Comparison of ENCODE assay signal across 8 mouse cellular contexts in the genomic region with DNA sequence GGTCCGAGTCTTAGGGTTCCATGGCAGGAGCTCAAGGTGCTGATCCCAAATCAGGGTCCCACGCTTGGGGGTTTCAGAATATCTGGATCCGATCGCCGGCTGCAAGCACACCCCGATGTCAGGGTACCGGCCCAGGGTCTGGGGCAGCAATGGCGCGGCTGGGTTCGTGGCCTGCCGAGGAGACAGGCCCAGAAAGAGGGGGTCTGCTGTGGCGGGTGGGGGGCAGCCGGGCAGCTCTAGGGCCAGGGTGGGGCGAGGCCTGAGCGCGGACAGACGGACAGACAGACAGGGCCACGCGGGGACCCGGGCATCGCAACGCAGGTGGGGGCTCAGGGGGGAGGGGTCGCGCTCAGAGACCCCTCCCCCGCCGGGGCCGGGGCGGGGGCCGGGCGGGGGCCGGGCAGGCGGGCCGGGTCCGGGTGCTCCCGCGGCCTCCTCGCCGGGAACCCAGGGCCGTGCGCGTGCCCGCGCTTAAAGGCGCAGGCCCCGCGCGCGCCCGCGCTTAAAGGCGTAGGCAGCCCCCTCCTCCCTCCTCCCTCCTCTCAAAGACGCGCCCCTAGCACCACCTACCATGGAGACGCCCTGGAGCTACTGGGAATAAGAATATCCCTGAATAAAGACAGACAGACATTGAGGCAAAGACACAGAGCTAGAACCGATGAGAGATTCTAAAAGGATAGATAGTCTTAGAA. TPM values are rescaled to one million over a fixed set of nuclear protein-coding genes. Genes with fewer than 3 reads are reported as not detected.
DNase-seq lines count a peak whose midpoint lies in the region; ATAC-seq and TF ChIP-seq lines count a peak whose summit lies in the region.

A gene (minus strand): TSS at position 121 of the 692 bp plus-strand sequence.

- peak within 1 kb of the TSS; percentile 65 for H3K9ac ChIP-seq in embryonic facial prominence, embryonic 15.5 days
- peak within 1 kb of the TSS; percentile 91 for H3K9ac ChIP-seq in hindbrain, embryonic 11.5 days (ENCODE audit: low read depth, low read length)
- peak within 1 kb of the TSS; percentile 83 for H3K9ac ChIP-seq in stomach, postnatal 0 days (ENCODE audit: low read length)

- TF ChIP-seq CTCF in left cerebral cortex, adult 2 months (IDR thresholded peaks at IDR 0.05) = no peak
- no peak for TF ChIP-seq CTCF in stomach, postnatal 0 days (IDR thresholded peaks at IDR 0.05; ENCODE audit: low read depth)

- ATAC-seq in embryonic facial prominence, embryonic 15.5 days (ENCODE audit: insufficient number of reproducible peaks, low FRiP score, low TSS enrichment, low read depth) = no peak; the same call in 1 of the 2 replicates
- peak; percentile 72; the same call in 1 of the 2 replicates for ATAC-seq in hindbrain, embryonic 11.5 days (ENCODE audit: low FRiP score)
- peak; percentile 16; the same call in 1 of the 2 replicates for ATAC-seq in stomach, postnatal 0 days (ENCODE audit: low FRiP score, low TSS enrichment)

- peak within 1 kb of the TSS; percentile 76 for H3K4me2 ChIP-seq in embryonic facial prominence, embryonic 15.5 days (replicated peaks)
- H3K4me2 ChIP-seq in hindbrain, embryonic 11.5 days (replicated peaks; ENCODE audit: low read depth, low read length) = peak within 1 kb of the TSS; percentile 86
- H3K4me2 ChIP-seq in stomach, postnatal 0 days (replicated peaks; ENCODE audit: low read depth) = peak within 1 kb of the TSS; percentile 84

- DNase-seq in MN1 (ENCODE audit: low spot score) = peak; percentile 69
- peak; percentile 51 to 76 for DNase-seq in adrenal gland, postnatal 36 days
- peak; percentile 96 for DNase-seq in hindbrain, embryonic 11.5 days (ENCODE audit: low spot score)
- peak; percentile 69 to 72 for DNase-seq in left cerebral cortex, adult 2 months (ENCODE audit: extremely low spot score in 1 of 2, low spot score in 2 of 2)
- peak; percentile 88 for DNase-seq in mesoderm, embryonic 11.5 days (ENCODE audit: low read depth, low spot score)
- DNase-seq in stomach, postnatal 0 days (ENCODE audit: low spot score) = peak; percentile 57
- no peak for DNase-seq in urinary bladder, adult 18-20 months (ENCODE audit: low spot score in 2 of 2)

- H3K9me3 ChIP-seq in embryonic facial prominence, embryonic 15.5 days (replicated peaks) = no peaks in the 10 kb centered on the region
- H3K9me3 ChIP-seq in hindbrain, embryonic 11.5 days (ENCODE audit: control insufficient read depth, low read length) = no peaks in the 10 kb centered on the region
- no peaks in the 10 kb centered on the region for H3K9me3 ChIP-seq in stomach, postnatal 0 days (ENCODE audit: control insufficient read depth, low read length)

- WGBS in embryonic facial prominence, embryonic 15.5 days = 1% methylated on average over 47 of the region's 55 CpGs
- 2% methylated on average over 36 of the region's 55 CpGs for WGBS in hindbrain, embryonic 11.5 days
- 1% methylated on average over 42 of the region's 55 CpGs for WGBS in stomach, postnatal 0 days

- no peak for TF ChIP-seq EP300 in stomach, postnatal 0 days (optimal IDR thresholded peaks at IDR 0.05)

- intact Hi-C loops in left cerebral cortex, adult 2 months (cut with DNase I) = no loop called here

- peak within 1 kb of the TSS; percentile 60; the same call in 1 of the 2 replicates for H3K27ac ChIP-seq in embryonic facial prominence, embryonic 15.5 days (replicated peaks)
- H3K27ac ChIP-seq in hindbrain, embryonic 11.5 days (ENCODE audit: low read depth, low read length) = no peak within 1 kb of the TSS
- peak within 1 kb of the TSS; percentile 87 for H3K27ac ChIP-seq in left cerebral cortex, adult 2 months
- peak within 1 kb of the TSS; percentile 20 for H3K27ac ChIP-seq in stomach, postnatal 0 days (replicated peaks)

- peaks cover 14% of the 10 kb centered on the region for H3K36me3 ChIP-seq in embryonic facial prominence, embryonic 15.5 days
- H3K36me3 ChIP-seq in hindbrain, embryonic 11.5 days (ENCODE audit: control insufficient read depth, insufficient read depth, low read length) = no peaks in the 10 kb centered on the region
- H3K36me3 ChIP-seq in stomach, postnatal 0 days (ENCODE audit: control insufficient read depth, insufficient read depth, low read length) = no peaks in the 10 kb centered on the region

- H3K4me3 ChIP-seq in embryonic facial prominence, embryonic 15.5 days (replicated peaks) = peak within 1 kb of the TSS; percentile 62
- peak within 1 kb of the TSS; percentile 85 for H3K4me3 ChIP-seq in hindbrain, embryonic 11.5 days (ENCODE audit: low read depth, low read length)
- H3K4me3 ChIP-seq in left cerebral cortex, adult 2 months = peak within 1 kb of the TSS; percentile 54
- peak within 1 kb of the TSS; percentile 73 for H3K4me3 ChIP-seq in stomach, postnatal 0 days (ENCODE audit: low read depth, low read length)

- H3K27me3 ChIP-seq in embryonic facial prominence, embryonic 15.5 days = 0 out of 2 replicates have a peak, but pooled peaks cover 6% of the 10 kb centered on the region
- H3K27me3 ChIP-seq in hindbrain, embryonic 11.5 days (ENCODE audit: control insufficient read depth, insufficient read depth, low read length) = no peaks in the 10 kb centered on the region
- H3K27me3 ChIP-seq in stomach, postnatal 0 days (ENCODE audit: control insufficient read depth, insufficient read depth, low read length) = no peaks in the 10 kb centered on the region

- peaks cover 27% of the 10 kb centered on the region for H3K4me1 ChIP-seq in embryonic facial prominence, embryonic 15.5 days
- peaks cover 8% of the 10 kb centered on the region for H3K4me1 ChIP-seq in hindbrain, embryonic 11.5 days (replicated peaks; ENCODE audit: control insufficient read depth, insufficient read depth, low read length)
- no peaks in the 10 kb centered on the region; the same call in none of the 2 replicates for H3K4me1 ChIP-seq in stomach, postnatal 0 days (replicated peaks; ENCODE audit: control insufficient read depth, insufficient read depth)

RNA-seq across cellular contexts. Expression of the gene that starts here (rescaled TPM):
- 10 to 100 TPM in 1 of 2 experiments, 1 to 10 TPM in 1; 7.4 to 14.7 TPM for total RNA-seq in adrenal gland, postnatal 36 days (2021)
- 5.7 and 6.6 TPM in 2 replicates for polyA plus RNA-seq in embryonic facial prominence, embryonic 15.5 days (2015; fragmentation: Nextera tagmentation; extraction: Ambion mirVana)
- 5.3 and 6.8 TPM in 2 replicates for polyA plus RNA-seq in hindbrain, embryonic 11.5 days (2014; fragmentation: Nextera tagmentation; extraction: Ambion mirVana)
- total RNA-seq in left cerebral cortex, adult 2 months (2021) = 10 to 100 TPM; 33.0 to 36.4 TPM
- polyA plus RNA-seq in stomach, postnatal 0 days (2015; fragmentation: Nextera tagmentation; extraction: Ambion mirVana) = 2.9 and 3.3 TPM in 2 replicates

Comparison
In these comparisons a context has a peak if more than half of its experiments do, and no peak if none do; other contexts are left out.
1. DNase-seq: peak in MN1 (single experiment), adrenal gland, postnatal 36 days (2 of 2), hindbrain, embryonic 11.5 days (single experiment), left cerebral cortex, adult 2 months (2 of 2), mesoderm, embryonic 11.5 days (single experiment) and stomach, postnatal 0 days (single experiment); none in urinary bladder, adult 18-20 months (0 of 2).
2. Peak in every context shown above with its lines, with median percentiles within 50 percentile points of each other: H3K4me2 ChIP-seq, H3K4me3 ChIP-seq and H3K9ac ChIP-seq.